Mouse (Mus musculus) macrophage (primary cell): ENCODE data around the gene Dntt. TPM values are rescaled to one million over a fixed set of nuclear protein-coding genes. Genes with fewer than 3 reads are reported as not detected.

ENCODE experiments used
- H3K27ac ChIP-seq: fragments of 350-480 bp; formaldehyde crosslinking; 2 replicates; pipeline ENCODE4 v1.9.0; 2021
- H3K36me3 ChIP-seq: fragments of 350-480 bp; formaldehyde crosslinking; 2 replicates; pipeline ENCODE4 v1.9.0; 2021; ENCODE audit errors: inconsistent target
- H3K4me3 ChIP-seq: fragments of 350-480 bp; formaldehyde crosslinking; 2 replicates; pipeline ENCODE4 v1.9.0; 2021; ENCODE audit errors: inconsistent target
- H3K79me2 ChIP-seq: fragments of 350-480 bp; formaldehyde crosslinking; 2 replicates; pipeline ENCODE4 v1.9.0; 2021; ENCODE audit errors: inconsistent target
- WGBS: methylation state at CpG from one replicate; pipeline ENCODE4 v1.1.7; 2026; ENCODE audit warnings: inconsistent platforms; ENCODE audit not compliant: missing documents; 5-methylcytosine and 5-hydroxymethylcytosine counted together
- polyA plus RNA-seq: library from polyadenylated mRNA; stranded (reverse); fragments of 250-400 nt; gene quantifications from 3 replicates; pipeline ENCODE4 v1.2.4, GENCODE M21; 2018; ENCODE audit warnings: inconsistent platforms
- total RNA-seq, 78 experiments: library from RNA; depleted of rRNA; stranded (reverse); fragments of 250-400 nt; gene quantifications; 1 replicate in 9 of 78; 2 replicates in 24 of 78; 3 replicates in 43 of 78; 4 replicates in 2 of 78; pipeline ENCODE4 v1.2.4; 2018; ENCODE audit warnings: inconsistent platforms in 56 of 78

Dntt gene
- not detected for total RNA-seq (2018; cell fraction: chromatin; rRNA removed)
- under 1 TPM in 6 of 26 experiments, not detected in 20; 0.09 to 0.13 (median 0.10) TPM for total RNA-seq (2018; cell fraction: cytosol; rRNA removed)
- not detected for total RNA-seq (2018; cell fraction: nucleus; rRNA removed)
- 0.23 TPM in 1 of 3 replicates, not detected in the others for polyA plus RNA-seq

DNA sequence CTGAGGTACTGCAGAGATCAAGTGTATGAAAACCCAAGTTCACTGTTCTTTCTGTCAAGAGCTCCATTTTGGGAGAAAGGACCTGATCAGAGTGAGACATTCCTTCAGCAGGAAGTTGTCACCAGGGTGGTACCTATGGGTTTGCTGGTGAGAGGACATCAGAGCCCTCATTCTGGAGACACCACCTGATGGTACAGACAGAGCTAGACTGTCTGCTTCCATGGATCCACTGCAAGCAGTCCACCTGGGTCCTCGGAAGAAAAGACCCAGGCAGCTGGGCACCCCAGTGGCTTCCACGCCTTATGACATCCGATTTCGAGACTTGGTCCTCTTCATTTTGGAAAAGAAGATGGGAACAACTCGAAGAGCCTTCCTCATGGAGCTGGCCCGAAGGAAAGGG is at the start of gene Dntt:
Dntt (plus strand) TSS at position 57 of the 400 bp plus-strand sequence.
- no peak within 1 kb of the TSS for H3K27ac ChIP-seq
- no peak within 1 kb of the TSS for H3K4me3 ChIP-seq
- H3K36me3 ChIP-seq, result no peaks in the 10 kb centered on the region
- H3K79me2 ChIP-seq, result no peaks in the 10 kb centered on the region
- WGBS, result 94% methylated on average over 6 of the region's 6 CpGs

DNA sequence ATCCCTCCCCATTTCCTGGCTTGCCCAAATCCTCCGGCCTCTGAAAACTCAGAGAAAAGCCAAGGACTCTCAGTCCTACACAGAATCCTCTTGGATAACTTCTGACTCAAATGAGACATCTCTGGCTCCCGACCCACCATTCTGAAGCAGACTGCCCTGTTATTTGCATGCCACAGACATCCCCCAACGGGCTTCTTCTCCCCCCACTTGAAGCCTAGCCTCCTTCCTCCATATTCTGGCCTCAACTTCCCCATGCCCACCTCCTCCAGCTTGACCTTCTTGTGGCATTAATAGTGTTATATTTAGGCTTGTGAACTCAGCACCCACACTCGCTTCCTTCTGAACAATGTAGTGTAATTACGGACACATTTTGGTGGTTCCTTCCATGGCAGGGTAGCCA is 48.4 kb upstream of the Dntt start:
- H3K4me3 ChIP-seq, result no peak overlapping the region

DNA sequence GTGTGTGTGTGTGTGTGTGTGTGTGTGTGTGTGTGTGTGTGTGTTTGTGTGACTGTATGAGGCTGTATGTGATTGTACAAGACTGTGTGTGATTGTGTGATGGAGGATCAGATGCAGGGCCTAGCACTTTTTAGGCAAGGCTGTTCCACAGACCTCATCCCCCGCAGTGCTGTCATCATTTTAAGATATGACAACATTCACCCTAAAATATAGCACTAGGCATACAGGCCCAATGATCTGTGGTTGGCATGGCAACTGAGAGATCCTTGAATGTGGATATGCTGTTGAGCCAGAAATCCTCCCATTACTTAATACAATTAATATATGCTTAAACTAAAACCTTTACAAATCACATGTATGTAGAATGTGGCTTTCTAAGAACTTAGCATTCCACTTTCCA is 44.5 kb upstream of the Dntt start:
- 100% methylated on average over 1 of the region's 1 CpGs for WGBS
- Histone ChIP-seq H3K4me3 (no peak overlapping the region), H3K36me3 (peaks cover 57% of the 10 kb centered on the region), H3K79me2 (peaks cover 100% of the 10 kb centered on the region), H3K27ac (no peak overlapping the region)

More for the DNA sequence above, 48.4 kb upstream of the Dntt start:
- Histone ChIP-seq H3K79me2 (peaks cover 100% of the 10 kb centered on the region), H3K27ac (no peak overlapping the region), H3K36me3 (peaks cover 38% of the 10 kb centered on the region; the same call in 1 of the 2 replicates)
- 54% methylated on average over 5 of the region's 5 CpGs for WGBS

DNA sequence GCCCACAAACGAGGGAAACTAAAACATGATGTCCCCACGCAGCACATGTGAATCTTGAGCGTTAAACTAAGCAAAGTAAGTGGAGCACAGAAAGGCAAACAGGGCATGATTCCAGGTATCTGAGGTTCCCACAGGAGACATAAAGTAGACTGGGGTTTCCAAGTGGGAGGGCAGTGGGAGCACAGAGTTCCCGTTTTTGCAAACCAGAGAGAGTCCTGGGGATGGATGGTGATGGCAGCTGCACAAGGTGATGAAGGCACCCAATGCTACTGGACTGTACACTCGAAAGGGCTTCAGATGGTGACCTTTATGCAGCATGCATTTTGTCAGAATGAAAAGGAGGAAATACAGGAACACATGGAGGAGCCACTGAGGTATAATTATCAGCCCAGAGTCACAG is 40.2 kb upstream of the Dntt start:
- Histone ChIP-seq H3K27ac (no peak overlapping the region), H3K4me3 (no peak overlapping the region), H3K79me2 (peaks cover 95% of the 10 kb centered on the region), H3K36me3 (peaks cover 34% of the 10 kb centered on the region)
- WGBS, result 90% methylated on average over 5 of the region's 5 CpGs

DNA sequence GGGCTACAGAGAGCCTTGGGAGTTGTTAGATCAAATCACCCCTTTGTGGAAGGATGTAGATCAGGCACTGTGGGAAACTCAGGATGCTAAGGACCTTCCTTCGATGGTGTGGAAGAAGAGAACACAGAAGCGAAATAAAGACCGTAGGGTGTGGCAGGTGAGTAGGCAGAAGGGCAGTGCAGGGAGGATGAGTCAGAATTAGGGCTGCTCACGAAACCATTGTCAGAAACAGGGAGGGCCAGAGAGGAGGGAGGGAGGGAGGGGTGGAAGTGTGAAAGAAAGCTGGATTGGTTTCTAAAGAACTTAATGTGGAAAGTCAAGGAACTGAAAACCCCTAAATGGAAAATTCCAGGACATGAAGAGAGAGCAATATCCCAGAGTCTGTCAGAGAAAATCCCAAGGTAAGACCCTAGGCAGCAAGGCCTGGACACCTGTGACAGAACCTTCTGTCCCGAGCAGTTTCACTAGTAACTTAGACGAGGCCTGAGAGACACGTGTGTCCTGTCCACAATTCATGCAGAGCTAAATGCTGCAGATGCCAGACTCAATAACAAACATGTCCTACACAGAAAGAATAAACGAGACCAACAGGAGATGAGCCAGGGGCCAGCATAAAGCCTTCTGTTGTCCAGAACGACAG is 39.0 kb upstream of the Dntt start:
- WGBS, result 83% methylated on average over 9 of the region's 9 CpGs
- H3K79me2 ChIP-seq, result peaks cover 83% of the 10 kb centered on the region
- peaks cover 30% of the 10 kb centered on the region for H3K36me3 ChIP-seq
- no peak overlapping the region for H3K4me3 ChIP-seq
- H3K27ac ChIP-seq, result no peak overlapping the region

DNA sequence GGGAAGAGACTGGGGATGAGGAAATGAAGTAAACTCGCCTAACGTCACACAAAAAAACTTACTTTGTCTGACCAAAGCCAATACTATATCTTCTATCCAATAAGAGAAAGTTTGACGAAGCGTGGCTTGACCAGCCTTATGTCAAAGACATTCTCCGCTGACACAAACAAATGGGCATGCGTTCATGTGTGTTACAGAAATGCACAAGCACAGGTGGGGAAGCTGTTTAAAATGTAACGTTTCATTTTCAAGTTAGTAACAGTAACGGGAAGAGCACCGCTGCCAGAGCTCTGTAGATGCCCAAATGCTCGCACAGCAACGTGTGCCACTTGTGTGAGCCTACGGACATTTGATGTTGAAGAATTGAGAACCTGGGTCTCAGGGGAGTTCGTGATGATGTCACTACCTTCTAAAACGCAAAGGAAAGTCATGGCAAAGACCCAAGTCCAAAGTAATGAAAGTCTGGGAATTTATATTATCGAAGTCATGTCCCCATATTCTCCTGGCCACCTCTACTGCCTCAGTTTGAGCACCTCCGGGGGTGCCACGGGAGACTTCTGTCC is 38.2 kb upstream of the Dntt start:
- peaks cover 75% of the 10 kb centered on the region for H3K79me2 ChIP-seq
- peaks cover 27% of the 10 kb centered on the region for H3K36me3 ChIP-seq
- no peak overlapping the region for H3K4me3 ChIP-seq
- 95% methylated on average over 17 of the region's 17 CpGs for WGBS
- no peak overlapping the region for H3K27ac ChIP-seq

DNA sequence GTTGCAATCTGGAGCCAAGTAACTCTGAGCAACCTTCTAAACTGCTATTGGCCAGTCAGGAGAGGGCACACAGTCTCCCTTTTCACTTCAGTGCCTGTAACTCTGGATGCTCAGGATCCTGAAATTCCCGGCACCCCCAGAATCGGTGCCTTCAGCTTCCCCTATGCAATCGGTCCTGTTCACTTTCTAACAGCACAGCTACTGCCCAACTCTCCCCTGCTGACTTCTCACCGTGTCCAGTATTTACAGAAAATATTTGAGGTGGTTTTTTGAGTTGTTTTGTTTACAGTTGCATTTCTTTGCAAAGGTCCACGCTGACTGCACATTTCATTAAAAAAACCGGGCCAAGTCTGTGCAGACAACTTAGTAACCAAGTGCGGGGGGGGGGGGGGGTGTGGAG is 37.4 kb upstream of the Dntt start:
- Histone ChIP-seq H3K79me2 (peaks cover 67% of the 10 kb centered on the region), H3K36me3 (peaks cover 20% of the 10 kb centered on the region), H3K27ac (no peak overlapping the region), H3K4me3 (no peak overlapping the region; the same call in 1 of the 2 replicates)
- WGBS, result 91% methylated on average over 4 of the region's 7 CpGs

DNA sequence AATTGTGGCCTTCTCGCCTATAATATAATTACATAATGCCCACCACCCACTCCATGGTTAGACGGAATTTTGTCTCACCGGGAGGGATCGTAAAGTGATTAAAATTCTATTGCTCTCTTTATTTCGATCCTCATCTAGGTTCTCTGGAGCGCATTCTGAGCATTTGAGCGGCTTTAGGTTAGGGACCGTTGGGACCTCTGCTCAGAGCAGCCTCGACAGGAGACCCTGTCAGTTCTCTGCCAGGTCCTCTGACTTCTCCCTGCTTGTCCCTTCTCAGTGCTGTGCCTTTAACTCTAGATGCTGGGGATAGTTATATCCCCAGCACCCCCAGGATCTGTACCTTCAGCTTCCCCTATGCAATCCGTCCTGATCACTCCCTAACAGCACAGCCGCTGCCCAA is 37.0 kb upstream of the Dntt start:
- 90% methylated on average over 11 of the region's 11 CpGs for WGBS

DNA sequence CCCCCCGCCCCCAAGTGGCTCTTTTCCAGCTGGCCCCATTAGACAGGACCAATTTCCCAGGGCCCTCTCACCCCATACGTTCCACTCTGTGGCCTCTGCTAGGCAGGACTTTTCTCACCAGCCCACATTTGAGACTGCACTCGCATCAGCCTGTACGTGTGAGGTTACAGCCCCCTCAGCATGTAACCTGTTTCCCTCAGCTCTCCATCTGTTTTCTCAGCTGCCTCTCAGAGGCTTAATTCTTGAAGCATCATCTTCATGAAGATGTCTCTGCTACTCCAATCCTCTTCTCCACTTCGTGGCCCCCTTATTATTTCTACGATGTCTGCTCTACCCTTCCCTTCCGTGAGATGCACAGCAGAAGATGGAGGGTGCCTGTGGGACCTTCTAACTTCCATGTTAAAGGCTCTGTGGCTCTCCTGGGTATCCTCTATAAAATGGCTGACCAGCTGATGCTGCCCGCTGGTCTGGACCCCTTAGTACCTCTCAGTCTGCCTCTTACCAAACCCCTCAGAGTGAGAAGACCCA is 36.5 kb upstream of the Dntt start:
- peaks cover 12% of the 10 kb centered on the region; the same call in 1 of the 2 replicates for H3K36me3 ChIP-seq

More for the DNA sequence above, 37.0 kb upstream of the Dntt start:
- peaks cover 16% of the 10 kb centered on the region for H3K36me3 ChIP-seq
- H3K4me3 ChIP-seq, result peak overlapping the region; percentile 51
- H3K27ac ChIP-seq, result peak overlapping the region; percentile 100
- H3K79me2 ChIP-seq, result peaks cover 63% of the 10 kb centered on the region

DNA sequence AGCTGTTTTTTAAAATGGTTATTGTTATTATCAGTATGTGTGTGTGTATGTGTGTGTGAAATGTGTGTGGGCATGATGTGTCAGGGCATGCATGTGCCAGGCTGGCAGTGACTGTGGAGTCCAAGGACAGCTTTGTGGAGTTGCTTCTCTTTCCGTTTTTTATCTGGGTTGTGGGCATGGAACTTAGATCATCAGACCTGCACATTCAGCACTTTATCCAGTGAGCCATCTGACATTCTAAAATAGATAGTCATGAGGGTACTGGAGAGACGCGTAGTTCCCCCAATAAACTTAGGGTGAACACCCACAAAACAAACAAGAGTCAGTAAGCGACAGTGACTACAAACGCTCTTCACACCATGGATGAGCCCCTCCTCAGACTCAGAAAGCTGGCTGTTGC is 35.7 kb upstream of the Dntt start:
- H3K4me3 ChIP-seq, result peak overlapping the region; percentile 51

More for the DNA sequence above, 36.5 kb upstream of the Dntt start:
- Histone ChIP-seq H3K27ac (peak overlapping the region; percentile 100), H3K4me3 (peak overlapping the region; percentile 51), H3K79me2 (peaks cover 58% of the 10 kb centered on the region)
- 91% methylated on average over 8 of the region's 8 CpGs for WGBS

DNA sequence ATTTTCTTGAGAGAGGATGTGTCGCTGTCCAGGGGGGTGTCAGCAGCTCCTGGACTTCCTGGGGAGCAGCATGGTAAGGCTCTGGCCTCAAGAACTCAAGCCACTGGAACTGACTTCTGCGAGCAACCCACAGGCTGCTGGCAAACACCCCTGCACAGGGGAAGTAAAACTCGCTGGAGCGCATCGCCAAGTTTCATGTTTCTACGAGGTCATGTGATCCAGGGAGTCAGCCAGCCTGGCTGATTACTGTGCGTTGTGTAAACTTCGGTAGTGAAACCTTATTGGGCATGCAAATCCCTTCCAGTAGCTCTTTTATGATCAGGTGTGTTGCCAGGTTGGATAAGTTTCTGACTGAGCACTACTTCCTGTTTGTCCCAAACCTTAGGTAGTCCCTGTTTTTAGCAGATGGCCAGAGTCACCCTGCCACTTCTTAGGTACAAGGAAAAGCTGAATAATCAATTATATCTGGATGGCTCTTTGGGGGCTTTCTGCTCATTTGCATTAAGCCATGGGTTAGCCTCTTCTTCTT is 35.0 kb upstream of the Dntt start, which contains the start of gene Blnk:
Blnk (minus strand) TSS at position 479 of the 529 bp plus-strand sequence.
- Histone ChIP-seq H3K79me2 (peaks cover 42% of the 10 kb centered on the region), H3K27ac (peak within 1 kb of the TSS; percentile 100), H3K4me3 (peak within 1 kb of the TSS; percentile 51), H3K36me3 (0 out of 2 replicates have a peak, but pooled peaks cover 3% of the 10 kb centered on the region)
- 0% methylated on average over 8 of the region's 8 CpGs for WGBS

More for the DNA sequence above, 35.7 kb upstream of the Dntt start:
- 47% methylated on average over 5 of the region's 5 CpGs for WGBS
- H3K79me2 ChIP-seq, result peaks cover 50% of the 10 kb centered on the region
- H3K36me3 ChIP-seq, result peaks cover 7% of the 10 kb centered on the region; the same call in 1 of the 2 replicates
- H3K27ac ChIP-seq, result peak overlapping the region; percentile 100

DNA sequence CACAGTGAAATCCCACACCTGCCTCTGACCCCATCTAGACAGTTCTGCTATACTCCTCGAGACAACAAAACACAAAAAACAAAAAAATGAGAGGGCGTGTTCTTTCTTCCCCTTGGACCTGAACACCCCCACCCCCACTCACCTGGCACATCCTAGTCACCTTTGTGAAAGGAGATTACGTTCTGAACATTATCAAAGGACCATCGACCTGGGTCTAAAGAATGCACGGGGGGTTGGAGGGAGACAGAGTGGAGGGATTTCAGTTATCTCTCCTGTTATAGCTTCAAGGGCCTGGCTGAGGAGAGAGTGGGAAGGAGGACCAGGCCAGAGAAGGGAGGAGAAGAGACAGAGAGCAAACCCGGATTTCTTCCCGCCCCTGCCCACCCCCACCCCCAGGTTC is 34.2 kb upstream of the Dntt start:
- Histone ChIP-seq H3K79me2 (peaks cover 34% of the 10 kb centered on the region), H3K36me3 (no peaks in the 10 kb centered on the region), H3K27ac (peak overlapping the region; percentile 100), H3K4me3 (no peak overlapping the region)
- WGBS, result 68% methylated on average over 7 of the region's 7 CpGs

DNA sequence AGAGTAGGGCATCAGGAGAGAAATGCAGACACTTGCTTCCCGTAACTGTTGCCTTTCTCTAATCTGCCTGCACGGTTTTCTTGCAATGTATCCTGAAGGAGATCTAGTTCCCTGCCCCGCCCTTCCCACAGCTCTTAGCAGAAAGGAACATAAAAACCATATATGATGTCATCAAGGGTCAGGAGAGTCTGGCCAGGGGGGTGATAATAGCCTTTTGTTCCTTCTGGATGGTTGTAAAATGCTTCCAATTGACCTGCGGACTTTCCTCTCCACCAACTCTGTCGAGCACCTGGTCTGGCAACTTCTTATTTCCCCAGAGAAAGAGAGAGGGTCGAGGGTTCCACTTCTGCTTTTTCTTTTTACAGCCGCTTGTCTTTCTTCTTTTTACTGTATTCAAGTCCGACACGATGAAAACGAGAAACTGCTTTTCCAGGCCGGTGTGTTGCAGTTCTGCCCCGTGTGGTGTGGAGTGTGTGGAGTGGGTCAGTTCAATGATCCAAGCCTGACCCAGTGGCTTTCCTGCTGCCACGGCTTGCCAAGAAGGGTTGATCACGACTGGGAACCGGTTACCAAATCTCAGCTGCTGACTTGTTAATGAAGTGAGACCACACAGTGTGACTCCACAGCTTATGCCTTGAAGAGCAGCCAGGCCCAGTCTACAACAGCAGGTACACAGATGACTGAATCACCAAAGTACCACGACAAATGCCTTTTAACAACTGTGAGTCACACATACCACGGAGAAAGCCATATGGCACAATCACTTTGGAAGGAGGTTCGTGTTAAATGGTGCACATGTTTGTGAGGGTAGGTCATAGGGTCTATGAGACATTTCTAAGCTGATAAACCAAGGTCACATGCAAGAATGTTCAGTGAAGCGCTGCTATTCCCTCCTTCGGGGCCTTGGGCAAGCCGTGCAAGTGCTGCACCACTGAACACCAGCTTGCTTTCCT is 33.4 kb upstream of the Dntt start:
- no peak overlapping the region for H3K4me3 ChIP-seq
- H3K27ac ChIP-seq, result peak overlapping the region; percentile 100
- H3K36me3 ChIP-seq, result no peaks in the 10 kb centered on the region
- peaks cover 26% of the 10 kb centered on the region for H3K79me2 ChIP-seq
- 24% methylated on average over 21 of the region's 21 CpGs for WGBS

DNA sequence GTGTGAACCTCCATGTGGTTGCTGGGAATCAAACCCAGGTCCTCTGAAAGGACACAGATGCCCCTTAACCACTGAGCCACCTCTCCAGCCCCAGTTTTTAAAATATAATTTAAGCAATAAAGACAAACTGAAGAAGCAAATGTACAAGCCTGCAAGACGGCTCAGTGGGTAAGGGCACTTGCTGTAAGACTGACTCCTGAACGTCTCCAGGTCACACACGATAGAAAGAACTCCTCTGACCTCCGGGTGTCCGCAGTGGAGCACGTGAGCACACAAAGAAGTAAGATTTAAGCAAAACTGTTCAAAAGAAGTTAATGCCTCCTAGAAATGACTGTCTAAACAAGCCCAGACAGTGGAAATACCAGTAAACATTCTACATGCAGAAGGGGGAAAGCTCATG is 32.4 kb upstream of the Dntt start:
- WGBS, result 97% methylated on average over 6 of the region's 6 CpGs
- H3K27ac ChIP-seq, result peak overlapping the region; percentile 91; the same call in 1 of the 2 replicates

More for the DNA sequence above, 32.4 kb upstream of the Dntt start:
- peaks cover 16% of the 10 kb centered on the region for H3K79me2 ChIP-seq
- H3K4me3 ChIP-seq, result no peak overlapping the region
- no peaks in the 10 kb centered on the region for H3K36me3 ChIP-seq
